Mouse (Mus musculus) retina, embryonic 14.5 days (tissue): ENCODE measurements around the gene Ccdc146.

Experiments used
- DNase-seq: peaks from one replicate; pipeline ENCODE4 v3.0.0-alpha.2; 2015; ENCODE audit warnings: low spot score

Gene Ccdc146

GRCm38 (mm10) chr5:21264352-21265021 lies 160.0 kb downstream of the Ccdc146 start:
- no peak for DNase-seq

DNA sequence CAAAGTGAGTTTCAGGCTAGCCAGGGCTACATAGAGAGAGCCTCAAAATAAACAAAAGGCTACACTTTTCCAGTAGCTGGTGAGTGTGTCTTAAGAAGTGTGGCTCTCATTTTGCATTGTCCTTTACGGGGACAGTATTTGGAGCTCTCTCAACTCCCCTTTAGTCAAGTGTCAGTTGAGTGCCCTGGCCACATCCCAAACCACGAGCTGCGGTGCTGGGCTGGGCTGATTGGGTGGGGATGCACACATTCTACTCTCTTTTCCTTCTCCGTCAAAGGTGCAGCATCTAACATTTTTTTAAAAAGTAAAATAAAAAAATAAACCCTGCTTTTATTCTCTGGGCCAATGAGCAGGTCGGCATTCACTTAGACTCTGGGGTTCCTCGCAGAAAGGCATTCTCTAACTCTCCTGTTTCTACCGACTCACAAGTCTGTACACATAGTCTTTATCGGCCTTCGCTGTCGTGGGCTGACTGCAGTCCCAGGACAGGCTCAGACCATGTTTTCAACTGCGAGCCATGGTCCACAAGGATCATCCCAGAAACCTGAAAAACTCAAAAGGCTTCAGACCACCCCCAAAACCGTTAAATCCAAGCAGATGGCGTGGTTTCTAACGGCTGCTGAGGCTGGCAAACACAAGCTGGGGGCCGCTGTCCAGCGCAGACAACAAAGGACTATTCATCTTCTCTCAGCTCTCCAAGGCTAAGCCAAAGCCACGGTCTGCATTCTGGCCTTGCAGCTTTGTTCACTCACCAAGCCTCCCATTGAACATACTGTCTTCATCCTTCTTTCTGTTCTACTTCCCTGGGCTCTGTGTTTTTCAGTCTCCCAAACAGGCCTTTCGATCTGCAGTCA lies 161.0 kb downstream of the Ccdc146 start:
- DNase-seq: peak; percentile 72

- DNase-seq: no peak
Observed at GRCm38 (mm10) chr5:21261202-21261844, 163.2 kb downstream of the Ccdc146 start.

- DNase-seq: no peak
Observed at GRCm38 (mm10) chr5:21260746-21261145, 163.7 kb downstream of the Ccdc146 start.

DNA sequence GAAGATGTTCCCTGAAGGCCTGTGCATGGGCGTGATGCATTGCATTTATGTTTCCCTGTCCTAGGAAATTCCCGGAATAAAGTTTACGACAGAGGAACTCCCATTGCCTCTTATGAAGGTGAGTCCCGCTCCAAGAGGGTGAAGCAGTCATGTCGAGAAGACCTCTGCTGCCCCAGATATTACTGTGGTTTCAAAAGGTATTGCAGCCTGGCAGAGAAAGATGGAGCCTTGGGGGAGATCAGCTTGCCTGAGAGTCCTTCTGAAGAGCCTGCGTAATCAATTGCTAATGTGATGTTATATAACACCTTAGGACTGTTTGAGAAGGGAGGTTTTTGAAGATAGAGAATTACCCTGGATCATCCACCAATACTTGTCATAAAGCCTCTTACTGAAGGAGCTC lies 166.7 kb downstream of the Ccdc146 start:
- peak; percentile 40 for DNase-seq

DNA sequence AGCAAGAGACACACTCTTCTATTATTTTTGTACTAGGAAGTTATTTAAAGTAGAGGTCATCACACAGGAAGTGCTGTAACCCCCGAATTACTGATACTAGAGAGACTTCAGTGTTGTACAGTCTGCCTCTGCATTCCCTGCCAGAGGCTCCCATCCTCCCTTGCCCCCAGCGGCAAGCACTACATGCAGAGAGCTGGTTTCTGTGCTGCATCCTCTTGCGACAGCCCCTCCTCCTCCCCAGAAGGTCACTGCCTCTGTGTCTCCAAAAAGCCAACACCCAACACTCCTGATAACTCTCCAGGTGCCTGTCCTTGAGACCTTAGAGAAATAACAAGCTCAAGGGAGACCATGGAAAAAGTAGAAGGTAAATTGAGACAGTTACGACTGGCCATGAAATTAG lies 167.4 kb downstream of the Ccdc146 start:
- DNase-seq: no peak

- no peak for DNase-seq
Observed at GRCm38 (mm10) chr5:21255551-21256132, 168.8 kb downstream of the Ccdc146 start.

DNA sequence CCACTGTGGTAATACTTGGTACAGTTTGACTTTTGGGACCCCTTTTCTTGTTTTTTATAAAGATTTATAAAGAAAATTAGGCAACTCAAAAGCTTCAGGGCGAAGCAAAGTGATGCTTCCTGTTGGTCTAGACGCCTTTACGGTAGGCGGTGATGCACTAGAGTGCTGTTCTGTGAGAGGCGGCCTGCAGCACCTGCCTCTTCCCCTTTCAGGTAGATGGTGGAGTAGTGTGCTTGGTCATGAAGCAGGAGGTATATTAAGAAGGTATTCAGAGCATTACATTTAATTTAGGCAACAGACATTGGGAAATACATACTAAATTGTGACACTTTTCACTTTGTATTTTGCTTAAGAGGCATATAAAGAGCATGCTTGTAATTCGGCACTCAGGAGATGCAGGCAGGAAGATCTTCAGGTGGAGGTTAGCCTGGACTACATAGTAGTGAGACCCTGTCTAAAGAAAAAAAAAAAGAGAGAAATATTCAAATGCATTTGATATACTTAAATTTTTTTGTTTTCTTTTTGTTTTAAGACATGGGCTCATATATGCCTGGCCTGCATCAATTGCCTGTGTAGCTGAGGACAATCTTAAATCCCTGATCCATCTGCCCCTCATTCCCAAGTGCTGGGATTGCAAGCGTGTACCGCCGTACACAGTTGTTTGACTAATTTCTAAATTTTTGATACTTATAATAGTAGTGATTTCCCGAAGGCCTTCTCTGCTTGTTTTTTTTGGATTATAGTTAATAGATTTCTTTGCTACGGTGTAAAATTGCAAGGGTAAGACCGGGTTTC lies 169.5 kb downstream of the Ccdc146 start:
- no peak for DNase-seq

GRCm38 (mm10) chr5:21248834-21249233 lies 175.6 kb downstream of the Ccdc146 start:
- DNase-seq: no peak

DNA sequence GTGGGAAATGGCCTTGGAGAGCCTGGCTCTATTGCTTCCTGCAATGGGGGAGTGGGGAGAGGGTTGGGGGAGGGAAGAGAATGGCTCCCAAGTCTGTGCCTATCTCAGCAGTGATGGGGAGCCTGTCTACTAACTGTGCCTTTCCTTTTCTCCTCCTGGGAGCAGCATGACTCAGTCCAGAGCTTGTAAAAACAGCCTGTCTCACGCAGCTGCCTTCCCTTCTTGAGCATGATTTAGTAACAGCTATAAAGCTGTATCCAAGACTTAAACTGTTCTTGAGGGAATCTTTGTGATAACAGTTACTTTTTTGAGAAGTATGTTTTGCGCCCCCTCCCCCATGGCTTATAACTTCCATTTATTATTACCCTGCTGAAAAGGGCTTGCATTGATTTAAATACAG lies 176.6 kb downstream of the Ccdc146 start:
- DNase-seq: no peak

DNA sequence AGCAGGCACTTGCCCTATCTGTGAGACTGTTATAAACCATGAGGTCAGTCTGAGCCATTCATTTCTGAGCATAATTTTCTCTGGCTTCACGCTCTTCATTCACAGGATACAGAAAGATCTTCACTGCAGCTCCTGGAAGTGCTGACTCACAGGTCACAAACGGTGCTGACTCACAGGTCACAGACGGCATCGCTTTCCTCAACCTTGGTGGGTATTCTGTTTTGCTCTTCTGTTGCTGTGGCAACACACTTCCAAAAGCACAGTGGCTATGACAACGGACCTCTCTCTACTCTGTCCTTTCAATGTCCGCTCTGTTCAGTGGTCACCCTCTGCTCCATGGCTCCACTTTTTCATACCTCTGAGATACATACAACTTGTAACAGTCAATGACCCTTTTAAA lies 177.7 kb downstream of the Ccdc146 start:
- DNase-seq: no peak

GRCm38 (mm10) chr5:21245241-21245640 lies 179.2 kb downstream of the Ccdc146 start:
- no peak for DNase-seq

GRCm38 (mm10) chr5:21244575-21244974 lies 179.9 kb downstream of the Ccdc146 start:
- DNase-seq: no peak
